Mouse (Mus musculus) cerebellum, postnatal 36 days (tissue): ENCODE results near the gene Smim17.
A peak's percentile ranks its signal among the peaks of the same experiment; 100 is the strongest.
"Not testable (repeated sequence)": the region's sequence is repeated elsewhere in the genome, so short reads cannot be mapped to it uniquely, and the experiment has no call there.

Experiments
- DNase-seq, 2 experiments: peaks; one replicate each; pipeline ENCODE4 v3.0.0; 2021 to 2022; ENCODE audit warnings: mixed read lengths in 2 of 2

Gene Smim17

DNA sequence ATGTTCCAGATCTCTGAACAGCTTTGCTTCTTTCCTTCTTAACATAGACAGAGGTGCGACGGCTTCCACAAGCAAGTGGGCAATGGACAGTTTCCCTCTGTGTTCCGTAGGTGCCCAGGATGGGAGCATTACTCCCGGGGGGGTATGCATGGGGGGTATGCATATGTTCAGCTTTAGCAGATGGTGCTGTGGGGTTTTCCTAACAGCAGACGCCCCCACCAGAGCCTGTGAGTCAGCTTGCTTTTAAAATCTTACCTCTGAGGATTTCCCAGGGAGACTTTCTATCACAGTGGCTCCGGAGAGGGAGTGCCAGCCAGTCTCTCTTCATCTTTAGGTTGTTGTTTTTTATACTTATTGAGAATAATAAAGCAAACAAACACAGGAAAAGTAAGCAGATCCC lies 21.4 kb downstream of the Smim17 start:
- no peak for DNase-seq

DNA sequence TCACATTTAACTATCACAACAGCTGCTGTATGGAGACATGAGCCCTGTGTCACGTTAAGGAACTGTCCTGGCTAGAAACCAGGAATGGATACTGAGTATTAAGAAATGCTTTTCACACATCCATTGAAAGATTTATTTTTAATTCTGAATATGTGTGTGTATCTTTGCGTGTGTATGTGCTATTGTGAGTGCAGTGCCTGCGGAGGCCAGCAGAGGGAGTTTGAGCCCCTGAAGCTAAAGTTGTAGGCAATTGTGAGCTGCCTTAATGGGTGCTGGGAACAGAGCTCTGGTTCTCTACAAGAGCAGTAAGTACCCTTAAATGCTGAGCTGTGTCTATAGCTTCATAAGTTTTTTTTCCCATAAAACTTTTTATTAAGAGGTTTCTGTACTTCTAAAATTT lies 30.9 kb downstream of the Smim17 start:
- DNase-seq = no peak

DNA sequence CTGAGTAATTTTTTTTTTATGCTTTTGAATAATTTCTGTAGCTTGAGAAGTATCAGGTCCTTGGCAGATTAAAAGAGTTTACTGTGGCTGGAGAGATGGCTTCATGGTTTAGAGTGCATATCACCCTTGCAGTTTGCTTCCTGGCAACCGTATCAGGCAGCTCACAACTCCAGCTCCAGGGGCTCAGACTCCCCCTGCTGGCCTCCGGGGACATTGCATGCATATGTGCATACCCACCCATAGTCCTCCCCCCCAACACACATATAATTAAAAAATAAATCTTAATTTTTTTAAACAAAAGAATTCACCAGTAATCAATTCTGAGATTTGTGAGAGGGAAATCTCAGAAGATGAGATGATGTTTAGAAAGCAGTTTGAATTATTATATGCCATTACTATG lies 31.8 kb downstream of the Smim17 start:
- peak in 1 of 2 experiments; percentile 9 for DNase-seq

DNA sequence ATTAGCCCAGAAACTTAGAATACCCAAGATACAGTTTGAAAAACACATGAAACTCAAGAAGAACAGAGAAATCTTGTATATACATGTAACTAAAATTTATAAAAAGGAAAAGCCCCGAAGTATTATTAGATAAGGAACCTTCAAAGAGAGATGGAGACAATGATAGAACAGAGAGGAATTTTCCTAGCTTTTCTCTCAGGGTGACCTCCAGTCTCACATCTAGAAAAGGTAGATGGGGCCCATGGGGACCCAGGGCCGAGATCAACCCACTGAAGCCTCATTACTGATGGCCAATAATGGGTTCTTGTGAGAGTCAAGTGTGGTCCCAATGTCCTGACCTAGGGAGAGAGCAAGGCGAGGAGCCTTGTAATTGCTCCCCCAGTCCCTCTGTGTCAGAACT lies 39.9 kb downstream of the Smim17 start, which contains the start of gene Olfr1344:
Gene Olfr1344, plus strand, starts transcription at position 301 of the 400 bp plus-strand sequence.
- DNase-seq = no peak

DNA sequence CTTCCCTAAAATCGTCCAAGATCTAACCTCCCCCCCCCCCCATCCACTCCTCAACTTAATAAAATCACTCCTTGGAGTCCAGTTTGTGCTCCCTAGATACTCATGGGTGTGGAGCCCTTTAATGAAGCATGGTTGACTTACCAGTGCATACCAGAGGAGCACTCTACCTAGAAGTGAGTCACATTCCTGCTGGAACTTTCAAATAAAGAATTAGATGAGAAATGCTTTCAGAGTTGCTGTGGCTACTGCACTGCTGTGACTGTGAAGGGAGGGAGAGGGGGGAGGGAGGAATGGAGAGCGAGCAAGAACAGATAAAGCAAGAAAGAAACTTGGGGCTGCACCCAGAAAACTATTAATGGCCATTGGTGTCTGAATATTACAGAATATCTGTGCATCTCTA lies 42.7 kb downstream of the Smim17 start:
- no peak for DNase-seq

DNA sequence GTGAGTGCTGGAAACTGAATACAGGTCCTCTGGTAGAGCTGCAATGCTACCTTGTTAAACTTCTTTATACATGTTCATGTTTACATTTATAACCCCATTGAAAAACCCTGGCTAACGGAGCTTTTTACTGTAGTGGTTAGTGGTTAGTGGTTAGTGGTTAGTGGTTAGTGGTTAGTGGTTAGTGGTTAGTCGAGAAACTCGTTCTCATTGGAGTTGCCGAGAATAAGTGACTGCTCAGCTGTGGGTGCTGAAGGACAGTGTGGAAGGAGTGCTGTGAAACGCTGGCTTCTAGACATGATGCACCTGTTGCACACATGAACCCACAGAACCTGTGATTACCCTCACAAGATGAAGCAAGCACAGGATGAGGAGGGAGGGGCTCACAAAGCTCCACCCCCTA lies 49.3 kb downstream of the Smim17 start:
- no peak for DNase-seq

DNA sequence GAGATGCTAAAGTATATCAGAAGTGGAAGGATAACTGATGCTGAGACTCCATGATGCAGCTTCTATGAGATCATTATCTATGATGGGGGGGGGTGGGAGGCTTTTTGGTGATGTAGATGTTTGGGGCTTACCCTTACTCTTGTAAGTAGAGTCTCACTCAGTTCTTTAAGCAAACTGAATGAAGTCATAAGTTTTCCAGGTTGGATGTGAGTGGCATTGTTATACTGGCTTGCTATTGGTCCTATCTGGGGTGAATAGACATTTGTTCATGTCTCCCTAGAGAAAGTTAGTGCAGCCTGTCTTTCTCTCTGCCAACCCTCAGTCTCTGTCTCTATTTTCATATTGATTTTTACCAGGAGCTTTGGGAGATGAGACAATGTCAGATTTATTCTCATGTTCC lies 57.4 kb downstream of the Smim17 start, which contains the start of gene Olfr1336:
Gene Olfr1336, plus strand, starts transcription at position 301 of the 400 bp plus-strand sequence.
- DNase-seq = no peak

DNA sequence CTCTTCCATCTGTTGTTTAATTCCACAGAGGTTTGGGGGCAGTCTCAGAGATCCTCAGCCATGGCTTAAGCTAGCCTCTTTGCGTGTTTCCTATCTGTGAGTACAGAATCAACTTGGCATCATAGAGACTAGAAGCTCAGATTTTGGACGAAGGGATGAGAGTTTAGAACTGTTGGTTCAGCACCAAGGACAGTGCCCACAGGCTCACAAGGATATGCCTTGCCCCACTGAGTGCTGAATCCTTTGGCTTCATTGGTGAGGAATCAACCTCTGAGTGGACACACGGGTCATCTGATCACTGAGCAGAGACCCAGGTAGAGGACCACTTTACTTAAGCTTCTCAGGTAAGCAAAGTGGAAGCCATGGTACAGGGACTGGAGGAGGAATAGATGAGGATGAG lies 57.9 kb downstream of the Smim17 start:
- DNase-seq = no peak

DNA sequence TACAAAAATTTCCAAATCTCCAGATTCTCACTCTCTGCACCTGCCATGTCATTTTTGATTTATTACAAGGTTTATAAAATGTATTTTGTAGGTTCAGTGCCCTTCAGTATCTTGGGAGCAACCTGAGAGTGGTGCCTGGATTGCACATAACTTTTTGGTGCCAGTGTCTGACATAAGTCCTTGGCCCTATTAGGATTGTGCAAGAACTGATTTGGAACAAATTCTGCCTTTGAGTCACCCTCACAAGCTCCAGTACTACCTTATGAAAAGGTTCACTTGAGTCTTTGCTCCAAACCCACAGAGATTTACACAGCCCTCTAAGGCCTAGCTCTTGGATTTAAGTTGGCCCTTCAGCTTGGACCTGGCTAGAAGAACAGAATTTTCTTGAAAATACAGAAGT lies 68.4 kb downstream of the Smim17 start, which contains the start of gene Olfr1346:
Gene Olfr1346, plus strand, starts transcription at position 151 of the 400 bp plus-strand sequence.
- DNase-seq = no peak

DNA sequence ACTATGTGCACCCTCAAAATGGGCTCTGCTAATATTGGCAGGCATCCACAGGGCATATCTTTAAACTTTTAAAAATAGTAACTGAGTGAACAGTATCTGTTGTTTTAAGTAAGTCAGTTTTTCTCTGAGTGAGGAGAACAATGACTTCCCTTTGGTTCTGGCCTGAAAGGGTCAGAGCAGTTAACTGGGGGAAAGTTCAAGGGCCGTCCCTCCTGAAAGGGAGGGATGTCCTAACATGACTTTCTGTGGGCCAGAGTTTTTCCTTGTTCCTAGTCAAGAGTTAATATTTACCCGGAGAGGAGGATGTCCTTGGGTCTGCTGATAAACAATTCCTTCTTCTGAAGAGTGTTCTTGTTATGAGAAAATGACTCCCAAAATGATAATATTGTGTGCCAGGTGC lies 79.1 kb downstream of the Smim17 start:
- not testable (repeated sequence) for DNase-seq
